Mouse (Mus musculus) embryo, embryonic 10.5 days (tissue): ENCODE data around the gene Pvalb.
A peak's percentile ranks its signal among the peaks of the same experiment; 100 is the strongest.

ENCODE experiments used
- DNase-seq: peaks from one replicate; pipeline ENCODE4 v3.0.0-alpha.2; 2015; ENCODE audit warnings: low spot score

Pvalb gene

DNA sequence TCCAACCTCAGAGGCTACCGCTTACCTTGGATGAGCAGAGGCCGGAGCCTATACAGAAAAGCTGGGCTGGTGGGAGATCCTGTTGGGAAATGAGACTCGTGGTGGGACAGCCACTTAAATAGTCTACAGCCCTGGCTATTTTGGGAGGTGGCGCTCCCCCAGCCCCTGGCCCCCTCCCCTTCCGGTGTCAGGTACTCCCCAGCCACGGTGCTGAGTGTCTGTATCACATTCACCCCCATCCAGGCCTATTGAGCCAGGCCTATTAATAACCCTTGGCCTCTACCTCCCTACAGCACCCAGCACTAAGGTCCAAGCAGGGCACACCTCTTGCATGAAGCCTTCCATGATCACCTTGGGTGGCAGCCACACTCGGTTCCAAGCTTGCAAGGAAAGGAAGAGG is at the start of gene Pvalb:
Pvalb (minus strand) TSS at position 89 of the 400 bp plus-strand sequence.
- DNase-seq = no peak

DNA sequence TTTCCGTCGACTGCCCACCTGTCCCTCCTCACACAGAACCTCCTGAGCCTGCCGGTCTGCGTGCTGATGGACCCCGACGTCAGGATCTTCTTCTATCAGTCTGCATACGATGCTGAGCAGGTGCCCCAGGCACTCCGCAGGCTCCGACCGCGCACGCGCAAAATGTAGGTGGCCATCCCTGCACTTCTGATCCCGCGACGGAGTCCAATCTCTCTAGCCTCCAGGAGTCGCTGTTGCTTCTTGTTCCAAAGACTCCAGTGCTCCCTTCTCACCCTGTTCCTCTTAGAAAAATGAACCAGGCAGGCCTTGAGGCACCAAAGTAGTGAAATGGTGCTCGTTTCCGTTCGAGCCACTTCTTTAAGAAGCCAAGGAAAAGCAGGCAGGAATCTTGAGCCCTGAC is 48.6 kb upstream of the Pvalb start:
- DNase-seq = peak; percentile 78

DNA sequence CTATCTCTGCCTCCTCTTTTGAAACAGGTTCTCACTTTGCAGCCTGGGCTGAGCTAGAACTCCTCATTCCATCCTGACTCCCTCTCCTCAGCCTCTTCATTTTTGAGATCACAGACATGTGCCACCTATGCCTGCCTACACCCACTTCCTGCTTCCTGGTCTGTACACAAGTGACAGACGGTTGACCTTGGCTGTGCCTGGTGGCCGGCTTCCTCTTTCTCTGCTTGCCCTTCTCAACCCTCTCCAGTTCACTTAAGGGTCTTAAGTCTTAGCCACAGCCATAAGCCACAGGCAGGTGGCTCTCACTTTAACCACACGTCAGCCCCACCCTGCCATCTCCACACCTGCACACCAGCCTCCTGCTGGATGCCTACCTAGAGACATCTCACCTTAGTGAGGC is 42.2 kb upstream of the Pvalb start:
- no peak for DNase-seq

DNA sequence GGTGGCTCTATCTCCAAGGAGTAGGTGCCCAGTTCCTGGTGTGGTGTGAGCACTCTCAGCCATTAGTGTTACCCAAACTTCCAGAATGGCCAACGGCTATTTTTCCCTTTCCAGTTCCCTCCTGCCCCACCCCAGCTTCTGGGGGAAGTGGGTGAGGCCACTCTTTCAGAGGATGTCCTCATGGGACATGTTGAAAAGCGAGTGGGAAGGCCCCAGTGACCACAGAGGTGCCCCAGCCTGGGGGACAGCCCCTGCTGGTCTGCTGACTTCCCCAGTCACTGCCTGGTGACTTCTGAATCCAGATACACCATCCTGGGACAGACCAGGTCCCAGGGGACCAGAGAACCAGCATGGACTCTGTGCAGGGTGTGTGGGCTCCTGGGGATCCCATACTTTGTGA is 41.5 kb upstream of the Pvalb start:
- no peak for DNase-seq

DNA sequence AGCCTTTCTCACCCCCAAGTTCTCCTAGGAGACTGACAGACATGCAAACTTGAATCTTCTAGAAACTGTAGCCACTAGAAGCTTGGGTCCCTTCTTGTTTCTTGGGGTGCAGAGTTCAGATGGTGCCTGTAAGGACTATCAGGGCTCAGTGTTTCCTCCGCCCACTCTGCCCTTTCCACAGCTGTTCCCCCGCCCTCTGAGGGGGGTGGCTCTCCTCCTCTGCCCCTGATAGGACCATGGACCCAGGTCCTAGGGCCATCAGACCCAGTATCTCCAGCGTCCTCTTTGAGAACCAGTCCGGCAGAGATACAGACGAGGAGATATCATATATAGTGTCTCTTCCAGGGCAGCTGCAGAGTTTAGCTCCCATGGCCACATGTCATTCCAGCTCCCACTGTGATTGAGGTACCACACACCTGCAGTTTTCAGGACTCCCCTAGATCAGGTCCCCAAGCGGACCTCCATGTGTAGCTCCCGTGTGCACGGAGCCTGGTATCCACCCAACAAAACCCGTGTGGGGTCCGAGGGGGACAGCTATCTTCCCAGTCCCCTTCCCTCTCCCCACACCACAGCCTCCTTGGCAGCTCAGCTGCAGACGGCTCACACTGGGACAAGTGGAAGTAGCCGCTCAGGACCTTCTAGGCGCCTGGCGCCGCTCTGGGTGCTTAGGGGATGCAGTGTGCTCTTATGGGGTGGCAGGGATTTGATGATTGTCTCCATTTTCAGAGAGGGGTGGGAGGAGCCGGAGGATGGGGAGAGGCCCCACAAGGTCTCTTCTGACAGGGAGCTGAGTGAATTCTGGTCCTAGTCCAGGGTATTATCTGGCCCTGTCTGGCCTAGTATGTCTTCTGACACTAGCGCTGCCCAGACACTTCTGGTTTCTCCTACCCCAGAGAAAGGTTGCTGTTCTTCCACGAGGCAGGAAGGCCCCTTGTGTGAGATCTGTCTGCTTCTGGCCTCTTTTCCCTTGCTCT is 40.2 kb upstream of the Pvalb start:
- no peak for DNase-seq

DNA sequence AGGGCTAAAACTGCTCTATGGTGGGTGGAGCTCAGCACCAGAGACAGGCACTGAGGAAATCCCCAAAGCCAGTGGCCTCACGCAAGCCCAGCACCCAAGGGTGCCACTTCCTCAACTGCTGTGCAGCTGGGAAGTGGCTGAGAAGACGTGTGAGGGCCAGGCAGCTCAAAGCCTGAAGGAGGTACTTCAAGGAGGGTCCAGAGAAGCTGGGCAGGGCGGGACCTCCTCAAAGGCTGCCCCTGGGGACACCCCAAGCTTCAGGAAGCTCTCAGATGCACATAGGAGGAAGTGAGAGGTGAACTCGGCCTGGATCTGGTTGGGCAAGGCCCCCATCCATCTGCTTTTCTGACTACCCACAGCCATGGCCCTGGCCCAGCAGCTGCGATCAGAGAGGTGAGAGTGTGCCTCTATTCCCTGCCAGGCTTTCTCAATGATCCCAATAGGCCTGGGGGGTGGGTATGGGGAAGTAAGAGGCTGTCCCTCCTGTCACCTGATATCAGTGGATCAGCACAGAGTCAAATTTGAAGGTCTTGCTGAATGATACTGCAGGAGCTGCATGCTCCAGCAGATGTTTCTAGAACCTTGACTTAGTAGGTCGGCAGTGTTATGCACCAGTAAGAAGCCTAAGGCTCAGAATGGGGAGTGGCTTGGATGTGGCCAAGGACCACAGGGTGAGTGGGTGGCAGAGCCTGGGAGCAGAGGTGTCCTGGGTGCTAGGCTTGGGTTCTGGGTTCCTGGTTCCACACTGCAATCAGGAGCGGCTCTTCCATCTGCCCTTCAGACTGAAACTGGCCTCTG is 38.7 kb upstream of the Pvalb start, which contains the start of gene Ncf4:
Ncf4 (plus strand) TSS at position 107 of the 798 bp plus-strand sequence.
- DNase-seq = no peak

DNA sequence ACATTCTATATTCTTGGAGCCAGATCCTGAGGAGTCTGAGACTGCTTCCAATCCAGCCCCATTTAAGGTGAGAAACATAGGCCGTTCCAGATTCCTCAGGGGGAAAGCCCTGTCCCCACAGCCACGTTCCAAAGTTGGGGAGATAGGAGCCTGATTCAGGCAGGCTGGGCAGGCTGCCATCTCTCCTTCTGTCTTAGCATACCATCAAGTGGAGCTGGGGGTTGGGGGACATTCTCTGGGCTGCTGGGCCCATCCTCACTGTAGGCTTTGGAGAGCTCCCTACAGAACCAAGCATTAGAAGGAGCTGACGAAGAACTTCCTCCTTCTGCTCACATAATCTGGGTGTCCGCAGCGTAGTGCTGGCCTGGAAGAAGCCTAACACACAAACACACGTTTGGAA is 37.6 kb upstream of the Pvalb start:
- no peak for DNase-seq

DNA sequence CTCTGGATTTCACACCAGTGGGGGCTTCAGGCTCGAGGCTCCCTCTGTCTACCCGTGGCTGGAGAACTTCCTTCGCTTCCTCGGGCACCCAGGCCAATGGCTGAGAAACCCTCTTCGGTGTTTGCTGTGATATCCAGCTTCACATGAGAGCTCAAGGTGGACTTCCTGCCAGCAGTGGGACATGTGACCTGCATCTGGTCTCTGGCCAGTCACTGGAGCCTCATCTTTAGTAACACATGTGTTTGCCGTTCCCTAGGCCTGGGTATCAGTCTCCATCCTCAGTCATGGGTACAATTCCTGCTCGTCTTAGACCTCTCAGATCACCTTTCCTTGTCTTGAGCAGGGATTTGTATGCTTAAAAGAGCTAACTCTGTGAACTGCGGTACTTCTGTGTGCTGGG is 36.9 kb upstream of the Pvalb start:
- no peak for DNase-seq

DNA sequence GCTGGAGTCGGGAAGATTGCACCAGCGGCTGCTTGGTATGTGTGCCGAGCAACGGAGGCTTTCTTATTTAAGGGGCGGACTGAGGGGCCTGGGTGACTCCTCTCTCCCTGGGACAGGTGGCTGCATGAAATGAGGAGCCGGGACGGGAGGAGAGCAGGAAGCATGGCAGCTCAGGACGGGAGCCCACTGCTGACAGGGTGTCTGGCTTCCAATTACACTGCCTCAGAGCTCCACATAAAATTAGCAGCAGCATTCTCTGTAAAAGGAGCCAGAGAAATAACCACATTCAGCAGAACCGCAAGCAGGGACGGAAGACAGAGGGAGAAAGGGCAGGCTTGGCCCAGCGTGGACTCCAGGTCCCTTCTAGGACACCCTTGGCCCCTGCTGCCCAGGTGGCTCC is 35.1 kb upstream of the Pvalb start:
- no peak for DNase-seq

DNA sequence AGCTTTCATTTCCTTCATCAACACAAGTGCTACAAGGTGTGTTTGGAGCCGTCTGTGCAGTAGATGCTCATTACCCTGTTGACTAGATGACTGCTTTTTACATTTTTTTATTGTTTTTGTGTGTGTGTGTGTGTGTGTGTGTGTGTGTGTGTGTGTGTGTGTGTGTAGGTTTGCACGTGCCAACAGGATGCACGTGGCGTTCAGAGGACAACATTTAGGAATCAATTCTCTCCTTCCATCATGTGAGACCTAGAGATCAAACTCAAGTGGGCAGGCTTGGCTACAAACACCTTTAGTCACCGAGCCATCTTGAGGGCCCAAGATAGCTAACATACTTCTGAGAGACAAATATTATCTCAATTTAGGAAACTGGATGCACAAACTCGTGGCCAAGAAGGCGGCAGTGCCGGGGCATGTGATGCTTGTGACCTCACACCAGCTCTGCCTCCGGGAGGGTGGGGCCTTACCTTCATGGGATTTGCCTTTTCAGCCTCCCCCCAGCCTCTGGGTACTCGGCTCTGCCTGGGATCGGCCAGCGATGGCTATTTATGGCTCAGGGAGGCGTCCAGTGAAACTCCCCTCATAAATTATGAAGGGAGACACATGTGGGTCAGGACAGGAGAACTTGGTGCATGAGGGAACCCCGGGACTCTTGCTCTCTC is 33.9 kb upstream of the Pvalb start:
- no peak for DNase-seq

DNA sequence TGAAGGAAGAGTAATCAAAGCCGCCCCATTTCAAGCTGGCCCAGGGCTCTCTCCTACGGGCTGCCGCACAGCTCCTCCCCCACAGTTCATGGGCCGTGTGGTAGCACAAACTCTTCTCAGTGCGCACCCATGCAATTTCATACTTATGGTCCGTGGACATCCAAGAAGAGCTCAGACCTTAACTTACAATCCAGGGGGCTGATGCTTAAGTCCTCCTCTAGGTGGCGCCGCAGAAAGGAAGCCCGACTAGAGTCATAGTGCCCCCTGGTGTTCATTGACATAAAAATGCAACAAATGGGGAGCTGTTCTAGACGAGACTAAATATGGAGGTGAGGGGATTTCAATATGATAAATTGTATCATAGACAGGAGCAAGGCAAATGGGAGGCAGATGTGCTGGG is 33.3 kb upstream of the Pvalb start:
- peak; percentile 93 for DNase-seq

DNA sequence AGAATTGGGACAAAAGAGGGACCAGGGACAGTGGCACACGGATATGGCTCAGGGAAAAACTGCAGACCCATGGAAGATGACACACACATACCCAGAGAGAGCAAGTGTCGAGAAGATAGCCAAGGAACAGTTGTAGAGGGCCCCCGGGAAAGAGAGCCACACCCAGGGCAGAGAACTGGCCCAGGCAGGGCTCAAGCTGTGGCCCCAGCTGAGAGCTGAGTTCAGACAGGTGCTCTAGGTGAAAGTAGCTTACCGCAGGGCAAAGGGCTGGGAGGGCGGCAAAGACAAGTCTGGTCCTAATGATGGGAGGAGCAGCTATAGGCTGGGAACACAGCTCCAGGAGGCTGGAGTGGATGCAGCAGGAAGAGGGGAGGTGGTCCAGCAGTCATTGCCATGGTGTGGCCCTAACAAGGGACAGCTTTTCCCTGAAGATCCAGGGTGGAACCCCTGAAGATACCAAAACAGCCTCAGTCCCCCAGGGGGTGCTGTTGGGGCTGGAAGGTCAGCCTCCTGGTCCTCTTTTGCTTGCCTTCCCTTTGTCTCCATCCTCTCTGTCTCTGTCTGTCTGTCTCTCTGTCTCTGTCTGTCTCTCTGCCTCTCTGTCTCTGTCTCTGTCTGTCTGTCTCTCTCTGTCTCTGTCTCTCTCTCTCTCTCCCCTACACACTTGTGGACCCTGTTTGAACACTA is 28.8 kb upstream of the Pvalb start:
- no peak for DNase-seq

DNA sequence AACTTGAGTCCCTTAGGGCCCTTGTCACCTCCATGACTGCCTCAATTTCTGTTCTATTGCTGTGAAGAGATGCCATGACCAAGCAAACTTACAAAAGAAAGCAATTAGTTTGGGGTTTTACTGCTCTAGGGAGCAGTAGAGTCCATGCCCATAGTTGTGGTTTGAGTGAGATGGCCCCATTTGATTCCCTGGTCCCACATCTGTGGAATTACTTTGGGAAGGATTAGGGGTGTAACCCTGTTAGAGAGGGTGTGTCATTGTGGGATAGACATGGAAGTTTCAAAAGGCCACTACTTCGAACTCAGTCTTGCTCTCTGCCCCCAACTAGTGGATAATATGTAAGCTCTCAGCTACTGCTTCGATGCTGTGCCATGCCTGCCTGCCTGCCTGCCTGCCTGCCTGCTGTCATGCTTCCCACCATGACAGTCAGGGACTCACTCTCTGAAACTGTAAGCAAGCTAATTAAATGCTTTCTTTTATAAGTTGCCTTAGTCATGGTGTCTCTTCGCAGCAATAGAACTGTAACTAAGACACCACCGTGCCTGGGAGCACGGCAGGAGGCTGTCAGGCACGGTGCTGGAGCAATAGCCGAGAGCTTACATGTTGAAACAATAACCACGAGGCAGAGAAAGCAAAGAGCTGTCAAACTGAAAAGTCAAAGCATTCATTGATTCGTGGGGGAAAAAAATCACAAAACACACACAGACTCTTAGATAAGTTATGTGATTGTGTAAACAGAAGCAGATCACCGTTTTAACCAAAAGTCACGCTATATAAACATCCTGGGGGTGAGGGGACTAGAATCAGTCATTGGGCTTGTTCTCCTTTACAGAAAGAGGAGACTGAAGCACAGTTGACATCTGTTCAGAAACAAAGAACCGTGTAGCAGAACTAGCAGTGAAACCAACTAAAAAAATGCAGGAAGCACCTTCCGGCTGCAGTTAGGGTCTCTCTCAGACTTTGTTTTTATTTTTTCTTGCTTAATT is 25.4 kb upstream of the Pvalb start:
- peak; percentile 32 for DNase-seq

DNA sequence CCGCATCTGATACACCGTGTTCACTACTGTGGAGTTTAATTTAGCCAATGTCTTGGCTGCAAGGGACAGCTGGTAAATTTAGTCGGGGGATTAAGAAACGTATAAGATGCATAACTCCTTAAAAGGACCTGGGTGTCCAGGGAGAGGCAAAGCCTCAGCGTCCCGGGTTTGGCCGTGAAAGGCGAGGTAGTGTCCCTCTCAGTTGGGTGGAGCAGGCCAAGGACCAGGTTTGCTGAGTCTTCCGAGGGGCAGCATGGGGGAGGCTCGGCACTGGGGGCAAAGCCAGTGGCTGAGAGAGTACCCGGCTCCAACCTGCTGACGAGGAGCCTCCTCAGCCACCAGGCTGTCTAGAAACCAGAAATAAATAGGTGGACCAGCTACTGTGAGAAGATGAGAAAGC is 21.6 kb upstream of the Pvalb start:
- DNase-seq = no peak

DNA sequence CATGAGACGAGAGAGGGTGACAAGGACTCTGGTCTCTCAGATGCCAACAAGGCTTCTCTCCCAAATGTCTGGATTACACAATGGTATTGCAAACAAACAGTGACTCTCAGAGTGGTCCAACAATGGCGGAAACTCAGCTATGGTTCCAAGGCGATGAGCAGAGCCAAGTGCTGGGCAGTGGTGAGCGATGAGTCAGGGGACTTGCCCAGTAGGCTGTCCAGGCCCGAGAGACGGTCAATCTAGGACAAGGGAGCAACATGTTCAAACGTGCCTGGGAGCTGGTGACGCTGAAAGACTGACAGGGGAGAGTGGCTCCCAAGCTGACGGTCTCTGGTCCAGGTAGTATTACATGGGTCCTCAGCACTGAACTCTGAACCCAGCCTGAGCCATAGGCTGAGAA is 9.1 kb upstream of the Pvalb start:
- no peak for DNase-seq

DNA sequence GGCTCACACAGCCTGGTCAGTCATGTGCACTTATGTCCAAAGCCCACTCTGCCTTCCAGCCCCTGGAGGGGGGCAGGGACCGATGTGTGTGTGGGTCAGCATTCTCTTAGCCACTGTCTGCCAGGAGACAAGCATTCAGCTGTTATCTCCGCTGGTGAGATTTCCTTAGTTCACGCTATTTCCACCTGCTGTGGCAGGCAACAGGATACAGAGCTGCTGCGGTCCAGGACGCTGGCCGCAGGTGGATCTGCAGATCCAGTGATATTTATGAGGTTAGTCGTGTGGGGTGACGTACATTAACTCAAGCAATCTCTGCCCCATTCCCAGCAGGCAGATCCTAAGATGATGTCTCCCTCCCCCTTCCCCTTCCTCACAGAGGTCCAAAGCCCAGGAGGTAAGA is 5.2 kb upstream of the Pvalb start:
- DNase-seq = no peak

DNA sequence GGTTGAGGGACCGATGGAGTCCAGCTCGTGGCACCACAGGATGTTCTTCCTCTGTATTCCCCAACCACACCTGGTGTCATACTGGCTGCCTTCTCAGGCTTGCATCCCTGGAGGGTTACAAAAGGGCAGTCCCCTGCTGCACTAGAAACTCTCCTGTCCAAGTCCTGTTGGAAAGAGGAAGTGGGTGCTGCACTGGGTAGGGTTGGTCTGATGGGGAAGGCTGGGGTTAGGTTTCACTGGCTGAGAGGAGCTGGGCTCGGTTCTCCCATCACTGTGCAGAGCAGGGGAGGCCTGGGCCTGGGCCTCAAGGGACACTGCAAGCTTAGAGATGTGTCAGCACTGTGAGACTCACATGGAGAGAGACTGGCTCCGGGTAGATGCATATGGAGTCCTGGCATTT is 4.0 kb upstream of the Pvalb start:
- no peak for DNase-seq

DNA sequence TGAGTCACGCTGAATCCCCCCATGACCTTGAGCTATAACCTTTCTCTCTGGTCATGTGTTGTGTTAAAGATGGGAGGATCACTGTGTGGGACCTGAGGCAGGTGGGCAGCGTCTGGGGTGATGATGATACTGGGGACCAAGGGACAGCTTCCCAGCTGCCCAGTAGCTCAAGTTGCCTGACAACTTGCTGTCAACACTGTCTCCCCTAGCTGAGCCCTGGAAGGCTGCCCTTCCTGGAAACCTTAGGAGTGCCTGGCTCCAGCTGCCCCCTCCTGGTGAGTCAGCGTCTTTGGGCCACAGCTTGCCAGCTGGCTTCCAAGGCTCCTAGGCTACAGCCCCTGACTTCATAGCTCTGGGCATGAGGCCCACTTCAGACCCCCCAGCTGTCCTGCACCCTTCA is 1.0 kb downstream of the Pvalb start:
- DNase-seq = peak; percentile 44

DNA sequence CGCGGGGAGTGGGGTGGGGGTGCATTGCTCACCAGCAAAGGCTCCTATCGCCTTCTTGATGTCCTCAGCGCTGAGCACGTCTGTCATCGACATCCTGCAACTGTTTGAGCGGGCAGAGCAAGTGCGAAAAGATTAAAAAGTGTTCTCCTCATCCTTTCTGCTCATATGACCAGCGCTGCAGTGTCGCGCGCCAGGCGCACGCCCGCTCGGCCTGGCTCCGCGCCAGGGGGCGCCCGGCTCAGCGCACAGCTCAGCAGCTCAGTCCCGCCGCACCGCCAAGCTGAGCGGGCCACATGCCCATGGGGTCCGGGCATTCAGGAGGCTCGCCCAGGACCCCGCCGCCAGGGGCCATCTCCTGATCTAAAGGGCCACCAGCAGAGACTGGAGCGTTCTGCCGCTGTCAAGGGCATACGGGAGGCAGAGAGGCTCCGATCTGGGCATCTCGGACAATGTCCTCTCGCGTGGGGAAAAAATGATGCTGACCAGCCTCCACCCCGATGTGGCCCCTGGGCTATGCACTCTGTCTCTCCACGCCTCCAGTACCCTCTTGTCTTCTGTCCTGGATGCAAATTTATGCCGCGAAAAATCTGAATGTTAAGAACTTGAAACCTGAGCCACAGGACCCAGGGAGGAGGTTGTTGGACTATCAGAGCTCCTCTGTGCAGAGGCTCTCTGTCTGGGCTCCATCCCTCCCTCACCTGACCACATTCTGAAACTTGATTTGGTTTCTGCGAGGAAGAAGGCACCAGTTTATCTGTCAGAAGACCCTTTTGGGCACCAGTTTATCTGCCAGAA is 1.9 kb downstream of the Pvalb start:
- peak; percentile 50 for DNase-seq
